Mouse (Mus musculus) hindbrain, embryonic 12.5 days (tissue): ENCODE data around the gene Btnl1. TPM values are rescaled to one million over a fixed set of nuclear protein-coding genes. Genes with fewer than 3 reads are reported as not detected.
A peak's percentile ranks its signal among the peaks of the same experiment; 100 is the strongest.

Experiments used
- ATAC-seq: fragments of 200-750 bp; cut with Nextera tagmentation; 2 replicates; pipeline ENCODE4 v1.8.0; 2017; ENCODE audit warnings: moderate TSS enrichment; ENCODE audit not compliant: low FRiP score
- H3K27ac ChIP-seq: fragments of 300-500 bp; sonication (generic); 2 replicates; pipeline ENCODE4 v1.5.1; 2016; ENCODE audit warnings: mild to moderate bottlenecking
- H3K27me3 ChIP-seq: fragments of 300-500 bp; sonication (generic); 2 replicates; pipeline ENCODE4 v1.6.1; 2016; ENCODE audit warnings: mild to moderate bottlenecking
- H3K36me3 ChIP-seq: fragments of 300-500 bp; sonication (generic); 2 replicates; pipeline ENCODE4 v1.6.1; 2016; ENCODE audit warnings: mild to moderate bottlenecking
- H3K4me1 ChIP-seq: fragments of 300-500 bp; sonication (generic); 2 replicates; pipeline ENCODE4 v1.6.1; 2016
- H3K4me2 ChIP-seq: fragments of 300-500 bp; sonication (generic); replicated peaks from 2 replicates; pipeline ENCODE4 v1.6.1; 2016; ENCODE audit warnings: mild to moderate bottlenecking
- H3K4me3 ChIP-seq: fragments of 300-500 bp; sonication (generic); 2 replicates; pipeline ENCODE4 v1.5.1; 2016; ENCODE audit warnings: mild to moderate bottlenecking
- H3K9ac ChIP-seq: fragments of 300-500 bp; sonication (generic); 2 replicates; pipeline ENCODE4 v1.6.1; 2016; ENCODE audit warnings: mild to moderate bottlenecking, moderate library complexity
- H3K9me3 ChIP-seq: fragments of 300-500 bp; sonication (generic); replicated peaks from 2 replicates; pipeline ENCODE4 v1.6.1; 2016; ENCODE audit warnings: mild to moderate bottlenecking
- WGBS: fragments of 180-500 bp; shearing (Covaris S2); methylation state at CpG from one replicate; pipeline ENCODE4 v1.1.7; 2016; 5-methylcytosine and 5-hydroxymethylcytosine counted together
- polyA plus RNA-seq: library from polyadenylated mRNA; unstranded; fragments of >200 nt; fragmentation: Nextera tagmentation; extraction: Ambion mirVana; gene quantifications from 2 replicates; pipeline ENCODE4 v1.2.1, GENCODE M21; 2016

The Btnl1 gene
- polyA plus RNA-seq, 1 experiment from 2014 or later, result not detected

- Histone ChIP-seq H3K4me3 (no peak overlapping the region), H3K9ac (no peak overlapping the region), H3K4me2 (peak overlapping the region; percentile 65; the same call in 1 of the 2 replicates), H3K9me3 (no peaks in the 10 kb centered on the region), H3K27me3 (peaks cover 14% of the 10 kb centered on the region), H3K4me1 (0 out of 2 replicates have a peak, but pooled peaks cover 6% of the 10 kb centered on the region), H3K36me3 (no peaks in the 10 kb centered on the region), H3K27ac (no peak overlapping the region)
- no peak for ATAC-seq
- WGBS, result 75% methylated on average over 7 of the region's 7 CpGs
Observed at GRCm38 (mm10) chr17:34391507-34391906, 14.6 kb downstream of the Btnl1 start.

- no peaks in the 10 kb centered on the region for H3K36me3 ChIP-seq
- no peak for ATAC-seq
- peak overlapping the region; percentile 34 for H3K4me3 ChIP-seq
- WGBS, result 2% methylated on average over 24 of the region's 24 CpGs
- peak overlapping the region; percentile 65 for H3K4me2 ChIP-seq
- H3K9me3 ChIP-seq, result no peaks in the 10 kb centered on the region
- H3K27ac ChIP-seq, result no peak overlapping the region
- peaks cover 14% of the 10 kb centered on the region for H3K27me3 ChIP-seq
- H3K9ac ChIP-seq, result peak overlapping the region; percentile 56
- 0 out of 2 replicates have a peak, but pooled peaks cover 6% of the 10 kb centered on the region for H3K4me1 ChIP-seq
Observed at GRCm38 (mm10) chr17:34392321-34392720, 15.4 kb downstream of the Btnl1 start.

GRCm38 (mm10) chr17:34397357-34397756 lies 20.4 kb downstream of the Btnl1 start:
- Histone ChIP-seq H3K4me3 (no peak overlapping the region), H3K4me2 (no peak overlapping the region), H3K27me3 (no peaks in the 10 kb centered on the region), H3K36me3 (no peaks in the 10 kb centered on the region), H3K27ac (no peak overlapping the region), H3K9ac (no peak overlapping the region), H3K9me3 (no peaks in the 10 kb centered on the region), H3K4me1 (0 out of 2 replicates have a peak, but pooled peaks cover 4% of the 10 kb centered on the region)
- no peak for ATAC-seq
- 75% methylated on average over 5 of the region's 5 CpGs for WGBS

- peak overlapping the region; percentile 49 for H3K4me3 ChIP-seq
- ATAC-seq, result peak; percentile 81
- H3K27me3 ChIP-seq, result no peaks in the 10 kb centered on the region
- H3K9me3 ChIP-seq, result no peaks in the 10 kb centered on the region
- peak overlapping the region; percentile 98 for H3K27ac ChIP-seq
- 14% methylated on average over 9 of the region's 9 CpGs for WGBS
- H3K9ac ChIP-seq, result no peak overlapping the region
- H3K4me1 ChIP-seq, result 0 out of 2 replicates have a peak, but pooled peaks cover 4% of the 10 kb centered on the region
- H3K4me2 ChIP-seq, result peak overlapping the region; percentile 65
- H3K36me3 ChIP-seq, result no peaks in the 10 kb centered on the region
Observed at GRCm38 (mm10) chr17:34398058-34398710, 21.3 kb downstream of the Btnl1 start.

- Histone ChIP-seq H3K9me3 (no peaks in the 10 kb centered on the region), H3K27ac (peak within 1 kb of the TSS; percentile 98), H3K27me3 (no peaks in the 10 kb centered on the region), H3K4me3 (peak within 1 kb of the TSS; percentile 49), H3K4me2 (peak within 1 kb of the TSS; percentile 65), H3K4me1 (0 out of 2 replicates have a peak, but pooled peaks cover 4% of the 10 kb centered on the region), H3K9ac (peak within 1 kb of the TSS; percentile 83), H3K36me3 (no peaks in the 10 kb centered on the region)
- WGBS, result 5% methylated on average over 34 of the region's 34 CpGs
- peak; percentile 99 for ATAC-seq
Observed at GRCm38 (mm10) chr17:34398711-34399393, 21.9 kb downstream of the Btnl1 start, which contains the start of gene BC051142. BC051142 (plus strand) TSS chr17:34398820.

- no peak for ATAC-seq
- Histone ChIP-seq H3K27ac (peak overlapping the region; percentile 98), H3K4me3 (peak overlapping the region; percentile 49), H3K27me3 (no peaks in the 10 kb centered on the region), H3K4me2 (peak overlapping the region; percentile 65), H3K9me3 (no peaks in the 10 kb centered on the region), H3K36me3 (no peaks in the 10 kb centered on the region), H3K9ac (no peak overlapping the region), H3K4me1 (0 out of 2 replicates have a peak, but pooled peaks cover 4% of the 10 kb centered on the region)
- WGBS, result 43% methylated on average over 4 of the region's 4 CpGs
Observed at GRCm38 (mm10) chr17:34399394-34399715, 22.4 kb downstream of the Btnl1 start.

- Histone ChIP-seq H3K36me3 (no peaks in the 10 kb centered on the region), H3K4me2 (no peak overlapping the region), H3K9ac (no peak overlapping the region), H3K4me1 (no peaks in the 10 kb centered on the region), H3K27me3 (no peaks in the 10 kb centered on the region), H3K9me3 (no peaks in the 10 kb centered on the region), H3K4me3 (no peak overlapping the region), H3K27ac (no peak overlapping the region)
- WGBS, result 26% methylated on average over 6 of the region's 6 CpGs
- ATAC-seq, result no peak
Observed at GRCm38 (mm10) chr17:34411117-34411516, 34.2 kb downstream of the Btnl1 start.

GRCm38 (mm10) chr17:34420014-34420413 lies 43.1 kb downstream of the Btnl1 start:
- ATAC-seq, result no peak
- 72% methylated on average over 7 of the region's 7 CpGs for WGBS
- no peak overlapping the region for H3K9ac ChIP-seq
- H3K9me3 ChIP-seq, result no peaks in the 10 kb centered on the region
- no peaks in the 10 kb centered on the region for H3K4me1 ChIP-seq
- no peak overlapping the region for H3K4me2 ChIP-seq
- H3K36me3 ChIP-seq, result no peaks in the 10 kb centered on the region
- H3K27ac ChIP-seq, result no peak overlapping the region
- no peak overlapping the region for H3K4me3 ChIP-seq
- no peaks in the 10 kb centered on the region for H3K27me3 ChIP-seq

- no peak overlapping the region for H3K27ac ChIP-seq
- H3K4me3 ChIP-seq, result no peak overlapping the region
- H3K36me3 ChIP-seq, result no peaks in the 10 kb centered on the region
- ATAC-seq, result no peak
- H3K9ac ChIP-seq, result no peak overlapping the region
- no peak overlapping the region for H3K4me2 ChIP-seq
- no peaks in the 10 kb centered on the region for H3K9me3 ChIP-seq
- H3K4me1 ChIP-seq, result no peaks in the 10 kb centered on the region
- no peaks in the 10 kb centered on the region for H3K27me3 ChIP-seq
Observed at GRCm38 (mm10) chr17:34427597-34427996, 50.7 kb downstream of the Btnl1 start.

Other genes with a start within 250 kb of the Btnl1 start
- gene H2-DMb2, start 233.8 kb upstream of the Btnl1 start, polyA plus RNA-seq, result 0.21 TPM in 1 of 2 replicates, not detected in the other
- 1.4 and 2.1 TPM in 2 replicates for gene H2-DMb1, start 224.1 kb upstream of the Btnl1 start, polyA plus RNA-seq
- 1.8 and 2.2 TPM in 2 replicates for gene Tap1, start 189.6 kb upstream of the Btnl1 start, polyA plus RNA-seq
- gene Psmb9, start 189.4 kb upstream of the Btnl1 start, polyA plus RNA-seq, result 1.0 TPM in 2 replicates
- gene Psmb8, start 179.4 kb upstream of the Btnl1 start, polyA plus RNA-seq, result 1.8 and 2.9 TPM in 2 replicates
- 1.3 and 1.4 TPM in 2 replicates for gene Tap2, start 173.6 kb upstream of the Btnl1 start, polyA plus RNA-seq
- not detected in 2 replicates for gene H2-Ob, start 138.2 kb upstream of the Btnl1 start, polyA plus RNA-seq
- 1.5 and 1.7 TPM in 2 replicates for gene H2-Ab1, start 119.4 kb upstream of the Btnl1 start, polyA plus RNA-seq
- gene H2-Aa, start 89.3 kb upstream of the Btnl1 start, polyA plus RNA-seq, result 0.19 TPM in 1 of 2 replicates, not detected in the other
- 1.5 and 1.7 TPM in 2 replicates for gene H2-Eb1, start 71.3 kb upstream of the Btnl1 start, polyA plus RNA-seq
- 0.06 TPM in 1 of 2 replicates, not detected in the other for gene H2-Eb2, start 51.5 kb upstream of the Btnl1 start, polyA plus RNA-seq
- gene Btnl2, start 22.3 kb upstream of the Btnl1 start, polyA plus RNA-seq, result not detected in 2 replicates
- 1.9 and 2.5 TPM in 2 replicates for gene BC051142, start 21.7 kb downstream of the Btnl1 start, polyA plus RNA-seq
- gene Btnl4, start 100.2 kb downstream of the Btnl1 start, polyA plus RNA-seq, result not detected in 2 replicates
- gene Btnl6, start 140.2 kb downstream of the Btnl1 start, polyA plus RNA-seq, result not detected in 2 replicates
- gene Notch4, start 187.1 kb downstream of the Btnl1 start, polyA plus RNA-seq, result 8.9 and 13.1 TPM in 2 replicates
- gene Gpsm3, start 212.7 kb downstream of the Btnl1 start, polyA plus RNA-seq, result 3.5 and 4.3 TPM in 2 replicates
- 17.9 and 18.7 TPM in 2 replicates for gene Pbx2, start 214.1 kb downstream of the Btnl1 start, polyA plus RNA-seq
- 1.9 and 2.9 TPM in 2 replicates for gene Ager, start 220.7 kb downstream of the Btnl1 start, polyA plus RNA-seq
- gene Rnf5, start 226.6 kb downstream of the Btnl1 start, polyA plus RNA-seq, result 214 and 228 TPM in 2 replicates
- gene Agpat1, start 227.1 kb downstream of the Btnl1 start, polyA plus RNA-seq, result 76.9 and 79.0 TPM in 2 replicates
- 5.3 and 7.4 TPM in 2 replicates for gene Egfl8, start 238.8 kb downstream of the Btnl1 start, polyA plus RNA-seq